Mouse (Mus musculus) lung, adult 2 months (tissue): ENCODE data around the gene Dlgap1.

Experiments
- CTCF ChIP-seq: fragments of 200-500 bp; IDR thresholded peaks from 2 replicates; pipeline ENCODE4 v1.5.1; 2011; ENCODE audit warnings: mild to moderate bottlenecking, low read length, control low read depth; ENCODE audit not compliant: insufficient read depth
- POLR2A ChIP-seq: fragments of 200-500 bp; IDR thresholded peaks from 2 replicates; pipeline ENCODE4 v1.6.1; 2011; ENCODE audit warnings: low read depth, mild to moderate bottlenecking, control low read depth, low read length, borderline replicate concordance; ENCODE audit errors: extremely low read depth

DNA sequence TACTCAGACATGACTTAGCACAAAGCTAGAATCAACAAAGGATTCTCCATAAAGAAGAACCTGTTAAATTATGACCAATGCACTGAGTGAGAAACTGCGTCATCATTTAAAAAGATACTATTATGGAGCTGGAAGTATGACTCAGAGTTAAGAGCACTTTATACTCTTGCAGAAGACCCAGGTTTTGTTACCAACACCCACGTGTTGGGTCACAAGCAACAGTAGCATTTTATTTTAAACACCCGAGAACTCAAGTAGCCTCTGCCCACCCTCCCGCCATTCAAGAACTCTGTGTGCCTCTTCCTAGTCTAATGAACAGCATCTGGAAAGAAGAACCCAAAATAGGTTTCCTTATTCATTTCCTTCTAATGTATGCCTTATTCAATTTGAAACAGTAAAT, 514.8 kb downstream of the Dlgap1 start:
- no peak for TF ChIP-seq POLR2A
- TF ChIP-seq CTCF, result no peak
